Mouse (Mus musculus): ENCODE results near the gene Coa3.

Coa3 gene

DNA sequence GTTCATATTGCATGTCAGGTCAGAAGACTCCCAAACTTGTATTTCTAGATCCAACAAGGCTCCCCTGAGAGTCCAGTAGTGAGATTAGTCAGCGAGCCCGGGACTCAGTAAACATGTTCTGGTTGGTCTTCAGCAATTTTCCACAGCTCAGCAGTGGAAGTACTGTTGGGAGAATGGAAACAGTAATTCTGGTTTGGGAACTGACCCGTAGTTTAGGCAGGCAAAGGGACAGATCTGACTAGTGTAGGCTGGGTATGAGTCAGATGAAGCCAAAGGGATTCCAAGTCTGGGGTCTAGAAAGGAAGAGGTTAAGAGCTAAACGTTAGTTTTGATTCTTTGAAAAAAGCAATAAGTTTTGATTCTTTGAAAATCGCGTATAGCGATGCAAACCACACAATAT is 26.0 kb downstream of the Coa3 start:
- DNase-seq (ENCODE audit: extremely low spot score): no peak

DNA sequence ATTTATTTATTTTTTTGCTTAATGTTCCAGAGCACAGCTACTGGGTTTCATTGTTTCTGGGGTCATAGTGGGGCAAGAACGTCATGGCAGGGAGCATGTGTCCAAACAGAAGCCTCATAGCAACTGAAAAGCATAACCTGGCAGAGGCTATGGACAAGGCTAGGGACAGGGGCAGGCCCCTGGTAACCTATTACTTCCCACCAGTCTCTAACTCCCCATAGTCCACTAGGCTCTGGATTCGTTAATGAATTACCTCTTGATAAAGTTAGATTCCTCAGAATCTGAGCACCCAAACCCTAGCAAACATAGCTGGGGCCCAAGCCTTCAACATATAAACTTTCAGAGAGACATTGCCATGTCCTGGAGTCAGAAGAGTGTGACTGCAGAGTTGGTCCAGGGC is 27.9 kb downstream of the Coa3 start:
- no peak for DNase-seq (ENCODE audit: extremely low spot score)

DNA sequence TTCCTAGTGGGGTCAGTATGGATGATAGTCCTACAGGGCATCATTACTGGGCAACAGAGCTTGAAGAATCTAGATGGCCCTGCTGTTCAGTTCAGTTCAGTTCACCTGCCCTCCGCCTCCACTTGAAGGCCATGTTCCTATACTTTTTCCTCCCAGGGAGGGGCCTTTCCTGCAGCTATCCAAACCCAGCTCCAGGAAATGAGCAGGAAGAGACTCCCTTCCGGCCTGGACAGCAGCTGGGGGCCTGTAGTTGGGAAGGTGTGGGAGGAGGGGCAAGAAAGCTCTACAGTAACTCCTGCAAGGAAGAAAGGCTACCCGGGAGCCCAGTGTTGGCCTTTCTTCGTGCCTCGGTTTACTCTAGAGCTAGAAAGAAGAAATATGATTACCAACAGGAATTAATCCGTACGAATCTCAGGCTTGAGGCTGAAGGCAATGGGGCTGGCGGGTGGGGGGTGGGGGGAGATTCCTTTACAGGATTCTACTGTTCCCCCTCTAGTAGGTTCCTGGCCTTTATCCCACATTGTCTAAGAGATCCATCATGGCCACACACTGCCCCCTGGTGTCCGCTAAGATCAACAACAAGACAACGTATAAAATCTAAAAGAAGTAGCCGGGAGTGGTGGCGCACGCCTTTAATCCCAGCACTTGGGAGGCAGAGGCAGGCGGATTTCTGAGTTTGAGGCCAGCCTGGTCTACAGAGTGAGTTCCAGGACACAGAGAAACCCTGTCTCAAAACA is 30.5 kb downstream of the Coa3 start:
- peak; percentile 62 for DNase-seq (ENCODE audit: extremely low spot score)

DNA sequence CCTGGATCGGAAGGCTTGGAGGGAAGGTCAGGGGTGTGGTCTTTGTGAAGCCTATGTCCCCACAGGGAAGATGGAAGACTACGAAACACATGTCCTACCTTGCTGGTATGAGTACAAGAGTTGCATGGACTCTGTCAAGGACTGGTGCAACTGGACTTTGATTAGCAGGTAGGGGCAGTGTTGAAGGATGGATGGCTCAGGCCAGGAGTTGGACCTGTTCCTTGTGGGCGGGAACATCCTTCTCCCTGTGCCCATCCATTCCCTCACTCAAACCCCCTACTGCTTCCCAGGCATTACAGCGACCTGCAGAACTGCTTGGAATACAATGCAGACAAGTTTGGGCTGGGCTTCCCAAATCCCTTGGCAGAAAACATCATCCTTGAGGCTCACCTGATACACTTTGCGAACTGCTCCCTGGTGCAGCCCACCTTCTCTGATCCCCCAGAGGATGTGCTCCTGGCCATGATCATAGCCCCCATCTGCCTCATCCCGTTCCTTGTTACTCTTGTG is 31.3 kb downstream of the Coa3 start:
- DNase-seq (ENCODE audit: extremely low spot score): no peak

DNA sequence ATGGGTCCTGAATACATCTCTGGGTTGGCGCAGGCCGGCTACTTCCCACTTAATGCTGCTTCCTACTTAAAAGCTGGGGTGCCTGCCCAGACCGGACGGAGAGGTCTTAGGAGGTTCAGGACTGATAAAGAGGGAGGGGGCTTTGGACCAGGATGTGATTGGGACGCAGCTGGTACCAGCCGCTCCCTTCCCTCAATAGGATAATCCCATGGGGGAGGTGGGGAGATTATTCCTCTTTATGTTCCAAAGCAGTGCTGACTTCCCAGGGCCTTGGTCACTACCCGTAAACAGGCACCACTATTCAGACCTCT is 32.3 kb downstream of the Coa3 start:
- no peak for DNase-seq (ENCODE audit: extremely low spot score)

DNA sequence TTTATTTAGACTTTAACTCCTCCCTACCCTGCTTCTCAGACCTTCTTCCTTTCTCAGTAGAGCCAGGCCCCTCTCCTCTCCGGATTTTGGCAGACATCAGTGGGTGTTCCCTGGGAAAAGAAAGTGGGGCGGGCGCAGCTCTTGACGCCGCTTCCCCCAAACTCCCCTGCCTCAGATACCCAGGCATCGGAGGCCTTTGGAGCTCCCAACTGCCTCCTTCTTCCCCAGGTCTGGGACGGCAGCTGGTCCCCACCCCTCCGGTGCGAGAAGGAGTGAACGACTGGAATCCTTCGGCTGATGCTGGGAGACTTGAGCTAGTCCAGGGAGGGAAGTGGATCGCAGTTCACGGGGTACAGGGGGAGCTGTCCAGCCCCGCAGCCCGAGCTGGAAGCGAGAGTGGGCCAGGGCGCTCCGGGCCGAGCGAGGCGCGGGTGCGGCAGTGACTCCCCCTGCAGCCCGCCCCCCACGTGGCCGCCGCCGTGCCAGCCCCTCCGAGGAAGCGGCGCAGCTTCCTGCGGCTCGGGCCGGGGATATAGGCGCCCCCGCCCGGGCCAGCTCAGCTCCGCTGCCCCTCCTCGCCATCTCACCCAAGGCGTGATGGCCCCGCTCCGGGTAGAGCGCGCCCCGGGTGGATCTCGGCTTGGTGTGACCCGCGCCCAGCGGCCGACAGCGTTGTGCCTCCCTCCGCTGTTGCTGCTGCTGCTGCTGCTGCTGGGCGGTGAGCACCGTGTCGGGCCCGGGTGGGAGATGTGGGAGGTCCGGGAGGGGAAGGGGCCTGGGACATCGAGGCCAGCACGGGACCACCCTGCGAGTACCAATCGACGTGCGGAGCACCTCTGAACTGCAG is 32.8 kb downstream of the Coa3 start, which contains the start of gene Ramp2:
TSS of gene Ramp2 (plus strand) at position 174 of the 847 bp plus-strand sequence.
- DNase-seq (ENCODE audit: extremely low spot score): peak; percentile 65

DNA sequence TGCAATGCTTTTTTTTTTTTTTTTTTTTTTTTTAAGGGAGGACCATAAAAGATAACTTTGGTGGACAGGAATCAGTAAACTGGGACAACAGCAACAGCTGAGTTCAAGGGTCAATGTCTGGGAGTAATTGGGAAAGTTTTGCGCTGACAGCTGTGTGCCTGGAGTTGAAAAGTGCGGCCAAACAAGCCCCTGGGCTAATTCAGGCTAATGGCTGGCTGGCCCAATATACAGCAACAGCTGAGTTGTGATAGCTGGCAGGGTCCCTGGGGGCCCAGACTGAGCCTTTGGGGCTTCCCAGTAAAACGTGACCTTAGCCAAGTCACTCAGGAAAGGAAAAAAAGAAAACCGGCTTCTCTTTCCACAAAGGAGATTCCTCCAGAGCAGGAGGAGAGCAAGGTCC is 33.8 kb downstream of the Coa3 start:
- peak; percentile 57 for DNase-seq (ENCODE audit: extremely low spot score)

DNA sequence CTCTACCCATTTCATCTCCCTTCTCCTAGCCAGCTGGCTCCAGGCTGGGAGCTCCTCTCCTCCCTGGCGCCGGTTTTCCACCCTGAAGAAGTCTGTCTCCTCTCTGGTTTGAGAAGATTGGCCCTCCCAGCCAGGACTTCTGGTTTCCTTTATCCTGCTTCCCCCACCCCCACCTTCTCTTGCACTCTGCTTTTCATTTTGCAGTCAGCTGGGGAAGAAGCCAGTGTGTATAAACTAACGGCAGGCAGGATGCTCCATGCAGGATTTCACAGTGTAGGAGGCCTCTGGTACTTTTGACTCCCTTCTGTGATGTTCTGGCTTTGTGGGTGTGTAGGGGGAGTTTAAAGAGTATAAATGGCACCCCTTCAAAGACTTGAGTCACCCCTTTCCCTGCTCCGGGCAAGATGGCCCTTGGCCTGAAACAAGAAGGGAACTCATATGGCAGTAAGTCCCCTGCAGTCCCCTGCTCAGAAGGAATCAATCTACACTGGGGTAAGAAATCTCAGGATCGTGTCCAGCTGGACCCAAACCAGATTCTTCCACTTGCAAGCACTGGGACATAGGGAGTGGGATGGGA is 40.8 kb downstream of the Coa3 start:
- DNase-seq (ENCODE audit: extremely low spot score): no peak

DNA sequence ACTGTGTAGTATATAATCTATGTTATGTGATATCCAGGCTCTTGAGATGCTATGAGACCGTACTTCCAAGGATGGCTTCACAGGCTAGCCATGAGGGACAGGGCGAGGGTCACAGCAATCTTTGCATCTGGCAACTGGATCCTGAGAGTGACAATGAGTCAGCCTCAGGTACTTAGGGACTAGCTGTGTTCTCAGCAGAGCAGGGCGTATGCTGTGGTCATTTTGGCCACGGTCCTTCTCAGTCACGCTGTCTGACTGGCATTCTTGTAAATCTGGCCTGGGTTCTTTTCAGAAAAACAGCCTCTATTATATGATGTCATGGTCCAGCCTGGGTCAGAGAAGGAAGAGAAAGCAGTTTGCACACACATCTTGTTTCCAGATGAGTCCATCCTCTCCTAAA is 42.1 kb downstream of the Coa3 start:
- DNase-seq (ENCODE audit: extremely low spot score): no peak

DNA sequence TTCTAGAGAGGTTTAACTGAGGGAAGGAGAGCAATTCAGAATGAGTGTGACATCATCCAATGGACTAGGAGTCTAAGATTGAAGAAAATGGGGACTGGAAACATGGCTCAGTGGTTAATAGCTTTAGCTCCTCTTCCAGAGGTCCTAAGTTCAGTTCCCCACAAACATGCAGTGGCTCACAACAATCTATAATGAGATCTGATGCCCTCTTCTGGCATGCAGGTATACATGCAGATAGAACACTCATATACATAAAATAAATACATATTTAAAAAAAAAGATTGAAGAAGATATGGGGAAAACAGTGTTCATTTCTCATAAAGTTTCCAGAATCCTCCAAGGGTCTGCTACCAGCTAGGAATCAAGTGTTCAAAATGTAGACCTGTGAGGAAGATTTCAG is 43.5 kb downstream of the Coa3 start:
- no peak for DNase-seq (ENCODE audit: extremely low spot score)

DNA sequence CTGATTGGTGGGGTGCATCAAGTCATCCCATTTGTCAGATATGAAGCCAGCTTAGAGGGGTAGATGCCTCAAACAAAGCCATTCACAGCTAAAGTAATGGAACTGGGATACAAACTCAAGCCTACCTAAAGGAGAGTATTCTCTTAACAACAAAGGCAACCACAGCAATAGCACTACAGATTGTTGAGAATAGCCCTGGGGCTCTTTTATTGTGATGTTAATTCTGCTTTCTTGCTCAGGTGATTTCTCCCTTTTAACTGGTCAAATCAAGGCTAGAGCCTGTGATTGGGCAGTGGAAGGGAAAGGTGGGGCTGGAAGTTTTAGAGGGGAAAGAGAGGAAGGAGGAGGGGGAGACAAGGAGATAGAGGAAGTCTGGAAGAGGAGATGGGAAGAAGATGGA is 44.8 kb downstream of the Coa3 start:
- no peak for DNase-seq (ENCODE audit: extremely low spot score)

DNA sequence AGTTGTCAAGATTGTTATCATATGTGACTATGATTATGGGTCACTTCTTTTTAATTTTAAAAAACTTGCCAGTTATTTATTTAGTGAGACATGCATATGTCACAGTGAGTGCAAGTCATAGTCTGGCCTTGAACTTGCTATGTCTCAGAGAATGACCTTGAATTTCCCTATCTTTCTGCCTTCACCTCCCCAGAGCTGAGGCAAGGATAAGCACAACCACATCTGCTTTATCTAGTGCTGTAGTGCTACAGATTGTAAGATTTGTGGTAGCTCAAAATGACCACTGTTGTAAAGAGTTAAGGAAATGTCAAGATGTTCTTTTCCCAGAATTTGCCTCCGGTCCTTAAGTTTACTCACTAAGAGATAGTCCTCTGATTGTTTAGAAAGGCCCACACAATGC is 45.7 kb downstream of the Coa3 start:
- DNase-seq (ENCODE audit: extremely low spot score): no peak

DNA sequence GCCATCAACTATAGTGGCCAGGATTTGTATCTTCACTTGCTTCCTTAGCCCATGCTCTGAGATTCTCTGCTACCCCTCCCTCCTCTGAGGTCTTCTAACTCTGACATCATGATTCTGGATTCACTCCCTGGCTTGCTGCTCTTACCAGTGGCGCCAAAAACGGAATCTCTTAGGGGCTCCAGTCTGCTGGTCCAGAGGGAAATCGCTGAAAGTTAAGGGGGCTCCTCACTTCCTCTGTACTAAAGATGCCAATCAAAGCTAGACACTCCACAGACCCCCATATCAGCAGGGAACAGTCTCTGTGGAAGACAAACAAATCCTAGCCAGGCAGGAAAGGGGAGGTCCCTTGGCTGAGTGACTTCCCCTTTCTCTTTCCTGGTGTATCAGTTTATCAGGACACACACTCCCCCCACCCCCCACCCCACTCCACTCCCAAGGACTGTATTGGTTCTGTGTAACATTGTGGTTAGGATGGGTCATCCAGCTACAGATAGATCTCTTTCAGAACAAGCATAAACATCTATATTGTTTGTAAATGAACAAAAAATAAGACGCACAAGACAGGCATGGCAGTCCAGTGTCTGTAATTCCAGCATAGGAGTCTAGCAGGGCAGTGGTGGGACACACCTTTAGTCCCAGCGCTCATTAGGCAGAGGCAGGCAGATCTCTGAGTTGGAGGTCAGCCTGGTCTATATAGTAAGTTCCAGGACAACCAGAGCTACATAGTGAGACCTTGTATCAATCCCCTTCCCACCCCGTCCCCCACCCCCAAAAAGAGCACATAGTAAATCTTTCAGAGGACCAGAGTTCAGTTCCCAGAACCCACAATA is 46.7 kb downstream of the Coa3 start:
- DNase-seq (ENCODE audit: extremely low spot score): peak; percentile 40

DNA sequence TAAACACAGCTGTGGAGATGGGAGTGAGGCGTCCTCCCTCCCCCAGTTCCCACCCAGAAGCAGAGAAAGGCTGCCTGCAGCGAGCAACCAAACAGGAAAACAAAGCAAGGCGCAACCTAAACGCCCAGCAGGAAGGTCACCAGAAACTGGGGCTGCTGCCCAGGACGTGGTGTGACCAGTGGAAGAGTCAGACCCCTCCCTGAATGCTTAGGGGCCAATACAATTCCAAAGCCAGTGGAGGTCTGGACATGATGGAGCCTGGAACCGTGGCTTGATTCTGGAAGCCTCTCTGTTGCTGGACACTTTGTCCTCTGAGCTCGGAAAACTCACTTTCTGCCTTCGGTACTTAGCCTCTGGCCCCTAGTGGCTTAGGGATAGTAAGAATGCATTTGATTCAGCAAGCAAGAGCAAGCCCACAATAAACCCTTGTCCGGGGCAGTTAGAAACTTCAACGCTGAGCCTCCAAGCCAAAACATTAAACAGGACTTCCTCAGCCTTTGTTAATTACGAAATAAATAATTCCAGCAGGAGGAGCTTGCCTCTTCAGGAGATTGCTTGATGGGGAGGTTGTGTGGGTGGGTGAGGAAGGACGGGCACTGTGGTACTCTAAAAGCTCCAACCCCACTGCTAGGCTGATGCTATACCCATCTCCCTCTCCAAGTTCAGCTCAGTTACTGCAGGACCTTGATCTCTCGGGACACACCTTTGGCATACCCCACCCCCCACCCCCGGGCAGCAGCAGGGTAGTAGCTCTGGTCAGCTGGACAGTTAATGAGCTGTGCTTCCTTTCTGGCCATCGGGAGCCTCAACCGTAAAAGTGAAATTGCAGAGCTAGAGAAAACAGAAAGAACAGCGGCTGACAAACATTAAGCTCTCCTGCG is 47.7 kb downstream of the Coa3 start:
- peak; percentile 67 for DNase-seq (ENCODE audit: extremely low spot score)

DNA sequence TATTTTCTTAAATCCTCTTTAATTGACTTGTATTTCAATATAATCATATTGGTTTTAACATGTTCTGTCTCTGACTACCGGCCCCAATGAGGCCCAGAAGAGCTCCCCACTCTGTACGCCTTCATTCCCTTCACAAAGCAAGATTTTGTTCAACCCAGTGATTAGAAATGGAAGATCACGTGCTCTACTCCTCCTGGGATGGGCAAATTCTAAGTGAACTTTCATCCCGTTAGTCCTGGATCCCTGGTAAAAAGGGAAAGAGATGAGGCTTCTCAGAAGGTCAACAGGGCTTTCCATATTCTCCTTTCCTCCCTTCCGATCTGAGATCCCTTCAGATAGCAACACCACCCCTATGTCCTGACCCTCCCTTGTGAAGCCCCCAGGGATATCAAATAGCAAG is 48.4 kb downstream of the Coa3 start:
- no peak for DNase-seq (ENCODE audit: extremely low spot score)

DNA sequence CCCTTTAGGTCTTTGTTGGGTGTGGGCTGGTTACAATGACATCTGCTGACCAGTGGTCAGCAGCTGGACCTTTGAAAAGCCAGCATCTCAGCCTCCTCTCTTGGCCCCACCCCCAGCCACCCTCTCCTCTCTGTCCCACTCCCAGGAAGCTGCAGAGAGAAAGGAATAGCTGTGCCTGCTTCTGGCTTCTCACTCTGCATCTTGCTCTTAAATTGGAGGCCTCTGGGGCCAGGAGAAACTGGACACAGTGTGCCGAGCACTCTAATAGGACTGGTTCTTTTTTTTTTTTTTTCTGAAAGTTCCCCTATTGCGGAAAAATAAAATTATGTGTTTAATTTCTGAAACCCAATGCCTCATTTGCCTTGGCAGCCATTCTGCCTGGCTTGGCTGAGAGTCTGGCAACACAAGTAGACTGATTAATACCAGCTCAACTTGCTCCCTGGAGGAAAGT is 48.8 kb downstream of the Coa3 start:
- peak; percentile 24 for DNase-seq (ENCODE audit: extremely low spot score)

DNA sequence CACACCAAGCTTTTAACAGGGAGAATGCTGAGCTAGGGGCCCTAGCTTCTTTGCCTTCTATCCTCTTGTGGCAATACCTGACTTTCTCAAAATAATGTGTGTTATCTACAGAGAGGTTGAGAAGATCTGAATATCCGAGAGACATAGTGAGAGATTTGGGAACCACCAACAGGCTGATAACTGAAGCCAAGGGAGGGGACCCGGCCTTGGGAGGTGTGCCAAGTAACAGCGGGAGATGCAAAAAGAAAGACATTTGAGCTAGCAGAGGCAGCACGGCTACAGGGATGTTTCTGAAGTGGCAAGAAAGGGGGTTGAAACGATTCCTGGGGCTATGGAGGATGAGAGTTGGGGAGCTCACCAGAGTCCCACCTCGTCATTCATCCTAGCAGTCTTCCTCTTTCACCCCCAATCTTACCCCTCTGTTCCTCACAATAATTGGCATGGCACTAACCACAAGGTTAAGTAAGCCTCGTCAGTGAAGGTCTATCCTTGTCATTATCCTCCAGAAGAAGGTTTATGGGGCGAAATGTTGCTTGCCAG is 49.5 kb downstream of the Coa3 start:
- DNase-seq (ENCODE audit: extremely low spot score): no peak

All from embryo, embryonic 9.5 days (tissue).